Comparison of ENCODE assay signal across 10 mouse cellular contexts in the genomic region with DNA sequence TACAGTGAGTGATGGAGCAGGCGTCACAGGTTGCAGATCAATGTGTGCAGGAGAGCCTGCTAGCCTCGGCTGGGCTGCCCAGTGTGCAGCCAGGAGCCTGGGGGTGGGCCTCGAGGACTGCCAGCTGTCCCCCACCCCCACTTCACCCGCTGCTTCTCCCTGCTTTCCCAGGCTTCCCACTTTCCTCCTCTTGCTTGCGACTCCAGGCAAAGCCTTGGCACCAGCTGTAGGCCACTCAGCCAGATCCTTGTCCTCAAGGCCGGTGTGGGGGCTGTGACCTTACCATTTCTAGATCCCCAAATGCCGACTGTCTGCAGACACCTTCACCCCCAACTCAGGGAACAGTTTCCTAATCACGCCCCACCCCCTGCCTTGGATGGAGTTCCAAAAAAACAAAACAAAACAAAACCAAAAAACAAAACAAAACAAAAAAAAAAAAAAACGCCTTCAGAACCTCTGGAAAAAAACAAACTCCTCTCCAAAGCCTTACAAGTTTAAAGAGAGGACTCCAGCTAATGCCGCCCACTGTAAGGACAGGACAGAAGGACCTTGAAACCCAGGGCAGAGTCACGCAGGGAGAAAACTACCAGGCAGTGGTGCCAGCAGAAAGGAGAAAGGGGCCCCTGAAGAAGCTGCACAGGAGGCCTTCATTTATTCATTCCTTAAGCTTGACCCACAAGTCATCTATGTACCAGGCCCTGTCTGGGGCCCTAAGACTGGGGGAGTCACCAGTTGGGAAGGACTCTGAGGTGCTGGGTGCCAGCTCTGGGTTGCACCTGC. TPM values are rescaled to one million over a fixed set of nuclear protein-coding genes. Genes with fewer than 3 reads are reported as not detected.
A peak's percentile ranks its signal among the peaks of the same experiment; 100 is the strongest.
DNase-seq lines count a peak whose midpoint lies in the region; ATAC-seq and TF ChIP-seq lines count a peak whose summit lies in the region.
"Had no signal": no experiment of that assay in that cellular context is flagged by ENCODE, and none has a peak within 500 bp of the region (broad histone marks: within the 10 kb centered on the region; RNA-seq: fewer than 3 reads in every experiment).

No protein-coding gene starts in this region.

- peaks cover 16% of the 10 kb centered on the region for H3K4me1 ChIP-seq in lung, postnatal 0 days (ENCODE audit: insufficient read depth, low read depth, low read length)
- peaks cover 55% of the 10 kb centered on the region for H3K4me1 ChIP-seq in forebrain, embryonic 10.5 days
- H3K4me1 ChIP-seq in hindbrain, postnatal 0 days (ENCODE audit: insufficient read depth, low read length): peaks cover 27% of the 10 kb centered on the region
- H3K4me1 ChIP-seq in stomach, embryonic 15.5 days: peaks cover 13% of the 10 kb centered on the region
- H3K4me1 ChIP-seq in kidney, adult 2 months (ENCODE audit: control insufficient read depth, insufficient read depth, low read length): no peaks in the 10 kb centered on the region

- no peaks in the 10 kb centered on the region for H3K36me3 ChIP-seq in lung, postnatal 0 days (ENCODE audit: insufficient read depth, low read length)
- no peaks in the 10 kb centered on the region for H3K36me3 ChIP-seq in forebrain, embryonic 10.5 days (replicated peaks)
- H3K36me3 ChIP-seq in hindbrain, postnatal 0 days (ENCODE audit: insufficient read depth, low read length): no peaks in the 10 kb centered on the region
- no peaks in the 10 kb centered on the region for H3K36me3 ChIP-seq in stomach, embryonic 15.5 days
- H3K36me3 ChIP-seq in kidney, adult 2 months (ENCODE audit: control insufficient read depth, insufficient read depth, low read length): no peaks in the 10 kb centered on the region

- 16% methylated on average over 11 of the region's 11 CpGs for WGBS in lung, postnatal 0 days
- 12% methylated on average over 11 of the region's 11 CpGs for WGBS in forebrain, embryonic 10.5 days
- WGBS in hindbrain, postnatal 0 days: 16% methylated on average over 11 of the region's 11 CpGs
- WGBS in stomach, embryonic 15.5 days: 16% methylated on average over 11 of the region's 11 CpGs
- WGBS in kidney, adult 2 months: 14% methylated on average over 11 of the region's 11 CpGs

- no peak for DNase-seq in lung, postnatal 0 days (ENCODE audit: low spot score)
- DNase-seq in lung, adult 18-20 months: no peak
- no peak for DNase-seq in forebrain, embryonic 10.5 days (ENCODE audit: extremely low spot score, low spot score)
- no peak for DNase-seq in hindbrain, postnatal 0 days (ENCODE audit: low spot score)
- DNase-seq in cerebellum, adult 11-12 months: no peak
- DNase-seq in kidney, adult 2 months: no peak
- DNase-seq: kidney, postnatal 10 days; thymus, adult 18-20 months had no signal

- peak overlapping the region; percentile 26; the same call in 1 of the 2 replicates for H3K4me3 ChIP-seq in lung, postnatal 0 days (ENCODE audit: low read depth, low read length)
- H3K4me3 ChIP-seq in forebrain, embryonic 10.5 days: peak overlapping the region; percentile 54
- H3K4me3 ChIP-seq in hindbrain, postnatal 0 days (ENCODE audit: low read length): peak overlapping the region; percentile 48
- peak overlapping the region; percentile 35; the same call in 1 of the 2 replicates for H3K4me3 ChIP-seq in stomach, embryonic 15.5 days (replicated peaks)
- no peak overlapping the region for H3K4me3 ChIP-seq in kidney, adult 2 months (ENCODE audit: insufficient read depth, low read depth, low read length)

- H3K9ac ChIP-seq in lung, postnatal 0 days (replicated peaks; ENCODE audit: low read depth): no peak overlapping the region
- peak overlapping the region; percentile 28; the same call in 1 of the 2 replicates for H3K9ac ChIP-seq in hindbrain, postnatal 0 days (replicated peaks; ENCODE audit: low read length)
- no peak overlapping the region for H3K9ac ChIP-seq in stomach, embryonic 15.5 days

- no peak for ATAC-seq in lung, postnatal 0 days
- no peak for ATAC-seq in hindbrain, postnatal 0 days
- no peak for ATAC-seq in stomach, embryonic 15.5 days (ENCODE audit: insufficient read depth, low FRiP score, low read depth)

- no peak overlapping the region for H3K4me2 ChIP-seq in lung, postnatal 0 days (replicated peaks; ENCODE audit: low read depth, low read length)
- peak overlapping the region; percentile 71 for H3K4me2 ChIP-seq in hindbrain, postnatal 0 days (ENCODE audit: low read depth, low read length)
- H3K4me2 ChIP-seq in stomach, embryonic 15.5 days: peak overlapping the region; percentile 71

- H3K27me3 ChIP-seq in lung, postnatal 0 days (replicated peaks; ENCODE audit: insufficient read depth, low read length): peaks cover 54% of the 10 kb centered on the region
- peaks cover 97% of the 10 kb centered on the region for H3K27me3 ChIP-seq in forebrain, embryonic 10.5 days (ENCODE audit: poor library complexity, severe bottlenecking)
- H3K27me3 ChIP-seq in hindbrain, postnatal 0 days (ENCODE audit: insufficient read depth, low read length): peaks cover 26% of the 10 kb centered on the region
- peaks cover 83% of the 10 kb centered on the region for H3K27me3 ChIP-seq in stomach, embryonic 15.5 days (replicated peaks)
- peaks cover 4% of the 10 kb centered on the region; the same call in 1 of the 2 replicates for H3K27me3 ChIP-seq in kidney, adult 2 months (replicated peaks; ENCODE audit: control insufficient read depth, insufficient read depth, low read length)

- TF ChIP-seq EP300 in lung, postnatal 0 days (IDR thresholded peaks at IDR 0.05): no peak

- H3K9me3 ChIP-seq in lung, postnatal 0 days (ENCODE audit: low read length): no peaks in the 10 kb centered on the region
- H3K9me3 ChIP-seq in forebrain, embryonic 10.5 days: peaks cover 3% of the 10 kb centered on the region; the same call in 1 of the 2 replicates
- H3K9me3 ChIP-seq in hindbrain, postnatal 0 days (ENCODE audit: low read length): no peaks in the 10 kb centered on the region
- H3K9me3 ChIP-seq in stomach, embryonic 15.5 days: no peaks in the 10 kb centered on the region

- TF ChIP-seq POLR2A in kidney, adult 2 months (IDR thresholded peaks at IDR 0.05; ENCODE audit: low read depth, low read length): no peak

- H3K27ac ChIP-seq in lung, postnatal 0 days (ENCODE audit: low read length): no peak overlapping the region
- H3K27ac ChIP-seq in forebrain, embryonic 10.5 days: no peak overlapping the region
- H3K27ac ChIP-seq in hindbrain, postnatal 0 days: peak overlapping the region; percentile 76
- no peak overlapping the region for H3K27ac ChIP-seq in stomach, embryonic 15.5 days
- H3K27ac ChIP-seq in kidney, adult 2 months (ENCODE audit: insufficient read depth, low read depth, low read length): no peak overlapping the region

- no peak for TF ChIP-seq CTCF in lung, postnatal 0 days (IDR thresholded peaks at IDR 0.05)
- no peak for TF ChIP-seq CTCF in hindbrain, postnatal 0 days (IDR thresholded peaks at IDR 0.05; ENCODE audit: low read depth)
- no peak for TF ChIP-seq CTCF in kidney, adult 2 months (conservative IDR thresholded peaks at IDR 0.05; ENCODE audit: insufficient read depth, insufficient read length, low read depth, low read length)

RNA-seq across cellular contexts. Expression of a gene that starts 1.0 kb away (rescaled TPM):
- 0.33 and 0.56 TPM in 2 replicates for polyA plus RNA-seq in lung, postnatal 0 days (2015; fragmentation: Nextera tagmentation; extraction: Ambion mirVana)
- 0.17 TPM in 2 replicates for polyA plus RNA-seq in forebrain, embryonic 10.5 days (2016; fragmentation: Nextera tagmentation; extraction: Ambion mirVana)
- total RNA-seq in hindbrain, postnatal 0 days (2014; rRNA removed): 318 and 347 TPM in 2 replicates
- polyA plus RNA-seq in hindbrain, postnatal 0 days (2015; fragmentation: Nextera tagmentation; extraction: Ambion mirVana): 229 and 237 TPM in 2 replicates
- 0.17 and 0.23 TPM in 2 replicates for polyA plus RNA-seq in stomach, embryonic 15.5 days (2015; fragmentation: Nextera tagmentation; extraction: Ambion mirVana)
- 0.34 and 0.48 TPM in 2 replicates for polyA plus RNA-seq in kidney, adult 2 months (2012; rRNA removed)
- polyA plus RNA-seq: liver, embryonic 11.5 days had no signal

RNA-seq across cellular contexts. Expression of a gene that starts 26.4 kb away (rescaled TPM):
- polyA plus RNA-seq in lung, postnatal 0 days (2015; fragmentation: Nextera tagmentation; extraction: Ambion mirVana): not detected in 2 replicates
- not detected in 2 replicates for polyA plus RNA-seq in forebrain, embryonic 10.5 days (2016; fragmentation: Nextera tagmentation; extraction: Ambion mirVana)
- 0.47 and 0.50 TPM in 2 replicates for total RNA-seq in hindbrain, postnatal 0 days (2014; rRNA removed)
- 1.2 and 1.5 TPM in 2 replicates for polyA plus RNA-seq in hindbrain, postnatal 0 days (2015; fragmentation: Nextera tagmentation; extraction: Ambion mirVana)
- polyA plus RNA-seq in stomach, embryonic 15.5 days (2015; fragmentation: Nextera tagmentation; extraction: Ambion mirVana): 0.18 TPM in 1 of 2 replicates, not detected in the other
- polyA plus RNA-seq in kidney, adult 2 months (2012; rRNA removed): not detected in 2 replicates
- polyA plus RNA-seq: liver, embryonic 11.5 days had no signal

RNA-seq across cellular contexts. Expression of a gene that starts 30.1 kb away (rescaled TPM):
- 22.2 and 30.7 TPM in 2 replicates for polyA plus RNA-seq in lung, postnatal 0 days (2015; fragmentation: Nextera tagmentation; extraction: Ambion mirVana)
- polyA plus RNA-seq in forebrain, embryonic 10.5 days (2016; fragmentation: Nextera tagmentation; extraction: Ambion mirVana): 81.2 and 86.9 TPM in 2 replicates
- 37.2 and 40.0 TPM in 2 replicates for total RNA-seq in hindbrain, postnatal 0 days (2014; rRNA removed)
- polyA plus RNA-seq in hindbrain, postnatal 0 days (2015; fragmentation: Nextera tagmentation; extraction: Ambion mirVana): 14.9 and 15.7 TPM in 2 replicates
- polyA plus RNA-seq in stomach, embryonic 15.5 days (2015; fragmentation: Nextera tagmentation; extraction: Ambion mirVana): 18.6 and 19.1 TPM in 2 replicates
- 7.2 and 7.5 TPM in 2 replicates for polyA plus RNA-seq in kidney, adult 2 months (2012; rRNA removed)

RNA-seq across cellular contexts. Expression of a gene that starts 41.9 kb away (rescaled TPM):
- 8.0 and 10.8 TPM in 2 replicates for polyA plus RNA-seq in lung, postnatal 0 days (2015; fragmentation: Nextera tagmentation; extraction: Ambion mirVana)
- 52.4 and 54.5 TPM in 2 replicates for polyA plus RNA-seq in forebrain, embryonic 10.5 days (2016; fragmentation: Nextera tagmentation; extraction: Ambion mirVana)
- 6.3 and 9.0 TPM in 2 replicates for total RNA-seq in hindbrain, postnatal 0 days (2014; rRNA removed)
- 31.7 and 33.5 TPM in 2 replicates for polyA plus RNA-seq in hindbrain, postnatal 0 days (2015; fragmentation: Nextera tagmentation; extraction: Ambion mirVana)
- polyA plus RNA-seq in stomach, embryonic 15.5 days (2015; fragmentation: Nextera tagmentation; extraction: Ambion mirVana): 33.7 and 35.0 TPM in 2 replicates
- polyA plus RNA-seq in kidney, adult 2 months (2012; rRNA removed): 5.1 and 7.4 TPM in 2 replicates

RNA-seq across cellular contexts. Expression of a gene that starts 52.5 kb away (rescaled TPM):
- 0.21 and 0.38 TPM in 2 replicates for polyA plus RNA-seq in lung, postnatal 0 days (2015; fragmentation: Nextera tagmentation; extraction: Ambion mirVana)
- 834 and 866 TPM in 2 replicates for polyA plus RNA-seq in forebrain, embryonic 10.5 days (2016; fragmentation: Nextera tagmentation; extraction: Ambion mirVana)
- 9.8 and 28.6 TPM in 2 replicates for total RNA-seq in hindbrain, postnatal 0 days (2014; rRNA removed)
- polyA plus RNA-seq in hindbrain, postnatal 0 days (2015; fragmentation: Nextera tagmentation; extraction: Ambion mirVana): 44.5 and 46.3 TPM in 2 replicates
- polyA plus RNA-seq in stomach, embryonic 15.5 days (2015; fragmentation: Nextera tagmentation; extraction: Ambion mirVana): 17.2 and 20.0 TPM in 2 replicates
- polyA plus RNA-seq in kidney, adult 2 months (2012; rRNA removed): 0.88 and 0.94 TPM in 2 replicates

Comparison
In these comparisons a context has a peak if more than half of its experiments do, and no peak if none do; other contexts are left out.
1. RNA of a gene that starts 1.0 kb away (polyA plus RNA-seq): 229 to 237 TPM in hindbrain, postnatal 0 days; 0.33 to 0.56 TPM in lung, postnatal 0 days, 0.34 to 0.48 TPM in kidney, adult 2 months, 0.17 to 0.23 TPM in stomach, embryonic 15.5 days and 0.17 TPM in forebrain, embryonic 10.5 days; every median in the first group is over 100 times any median in the second.